Mouse (Mus musculus): ENCODE data around the gene Mdm2.

- TF ChIP-seq CTCF (IDR thresholded peaks at IDR 0.05 in 2 of 3, conservative IDR thresholded peaks at IDR 0.05 in 1 of 3; ENCODE audit: control insufficient read depth in 1 of 3, insufficient read depth in 1 of 3, low read depth in 2 of 3, low read length in 3 of 3, poor library complexity in 1 of 3, severe bottlenecking in 1 of 3) = no peak
- TF ChIP-seq UBTF (IDR thresholded peaks at IDR 0.05; ENCODE audit: borderline replicate concordance, insufficient read depth, low read depth, low read length) = no peak
- no peak for TF ChIP-seq EP300 (IDR thresholded peaks at IDR 0.05; ENCODE audit: low read depth in 1 of 2, low read length in 2 of 2)
- no peak for TF ChIP-seq ETS1 (IDR thresholded peaks at IDR 0.05; ENCODE audit: low read depth, low read length)
- no peak for TF ChIP-seq MYB (IDR thresholded peaks at IDR 0.05; ENCODE audit: low read depth, low read length)
- no peak for TF ChIP-seq MAX (IDR thresholded peaks at IDR 0.05; ENCODE audit: low read length)
- TF ChIP-seq MEF2A (IDR thresholded peaks at IDR 0.05; ENCODE audit: extremely low read depth, insufficient replicate concordance, low read depth, low read length, poor library complexity, severe bottlenecking) = no peak
- no peak for TF ChIP-seq ZNF384 (IDR thresholded peaks at IDR 0.05; ENCODE audit: low read depth, low read length)
- no peak for TF ChIP-seq NELFE (IDR thresholded peaks at IDR 0.05; ENCODE audit: low read depth, low read length)
Observed at GRCm38 (mm10) chr10:117689297-117690100, 21.1 kb downstream of the Mdm2 start.
